Mouse (Mus musculus) spleen, adult 2 months (tissue): ENCODE results near the gene Cxcr1.

Source experiments
- CTCF ChIP-seq: fragments of 200-500 bp; IDR thresholded peaks from 2 replicates; pipeline ENCODE4 v1.5.1; 2011; ENCODE audit warnings: mild to moderate bottlenecking, inconsistent platforms; ENCODE audit not compliant: insufficient read depth, insufficient read length, insufficient replicate concordance; ENCODE audit errors: extremely low read depth
- POLR2A ChIP-seq: fragments of 200-500 bp; IDR thresholded peaks from 2 replicates; pipeline ENCODE4 v1.6.1; 2011; ENCODE audit warnings: low read depth, low read length, inconsistent platforms

GRCm38 (mm10) chr1:74155435-74156012 lies 38.9 kb downstream of the Cxcr1 start:
- no peak for TF ChIP-seq CTCF
- no peak for TF ChIP-seq POLR2A
